Mouse (Mus musculus) gastrocnemius, postnatal 10 days (tissue): ENCODE measurements around the gene Cpxm1. TPM values are rescaled to one million over a fixed set of nuclear protein-coding genes. Genes with fewer than 3 reads are reported as not detected.
"Not testable (repeated sequence)": the region's sequence is repeated elsewhere in the genome, so short reads cannot be mapped to it uniquely, and the experiment has no call there.

Source experiments
- DNase-seq: peaks from one replicate; pipeline ENCODE4 v3.0.0; 2021; ENCODE audit warnings: mixed read lengths
- total RNA-seq, 2 experiments: library from RNA; stranded (reverse); gene quantifications; 2 replicates each; pipeline ENCODE4 v1.2.3; 2021

The Cpxm1 gene
- total RNA-seq, 2 experiments from 2014 or later, result 17.5 to 19.8 TPM

DNA sequence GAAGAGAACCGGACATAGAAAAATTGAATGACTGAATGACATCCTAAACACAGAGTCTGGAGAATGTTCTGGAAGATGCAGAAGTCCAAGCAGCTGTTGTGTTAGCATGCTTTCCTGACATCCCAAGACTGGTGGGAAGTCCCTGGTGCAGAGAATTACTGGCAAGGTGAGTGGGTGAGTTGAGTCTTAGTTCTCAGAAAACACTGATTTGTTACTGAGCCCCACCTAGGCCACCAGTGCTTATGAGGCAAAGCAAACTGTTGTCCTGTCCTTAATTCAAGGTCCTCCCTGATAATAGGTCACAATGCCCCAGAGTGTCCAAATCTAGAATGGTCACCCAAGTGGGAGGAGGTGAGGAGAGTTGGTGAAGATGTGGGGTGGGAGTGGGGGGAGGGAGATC, 7.6 kb upstream of the Cpxm1 start, which contains the start of the genes Gm28372 and 1700020A23Rik:
Gene Gm28372 (plus strand): TSS at position 301 of the 400 bp plus-strand sequence.
Gene 1700020A23Rik (plus strand): TSS at position 321 of the 400 bp plus-strand sequence.
- DNase-seq, result no peak

DNA sequence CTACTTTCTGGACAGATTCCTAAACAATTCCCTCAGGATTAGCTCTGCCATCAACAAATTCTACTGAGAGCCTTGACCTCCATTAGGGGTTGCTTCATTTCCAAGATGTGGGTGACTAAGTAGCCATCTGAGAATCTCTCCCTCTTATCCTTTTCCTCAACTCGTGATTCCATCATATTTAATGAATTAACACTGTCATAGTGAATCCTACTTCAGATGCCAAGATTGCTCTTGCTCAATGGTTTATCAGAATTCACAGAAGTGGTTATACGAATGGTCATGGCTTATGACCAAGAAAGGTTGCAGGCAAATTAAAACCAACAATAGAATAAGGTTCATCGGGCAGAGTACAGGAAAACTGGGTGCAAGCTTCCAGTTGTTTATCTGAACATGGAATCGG, 4.5 kb upstream of the Cpxm1 start:
- DNase-seq, result no peak

DNA sequence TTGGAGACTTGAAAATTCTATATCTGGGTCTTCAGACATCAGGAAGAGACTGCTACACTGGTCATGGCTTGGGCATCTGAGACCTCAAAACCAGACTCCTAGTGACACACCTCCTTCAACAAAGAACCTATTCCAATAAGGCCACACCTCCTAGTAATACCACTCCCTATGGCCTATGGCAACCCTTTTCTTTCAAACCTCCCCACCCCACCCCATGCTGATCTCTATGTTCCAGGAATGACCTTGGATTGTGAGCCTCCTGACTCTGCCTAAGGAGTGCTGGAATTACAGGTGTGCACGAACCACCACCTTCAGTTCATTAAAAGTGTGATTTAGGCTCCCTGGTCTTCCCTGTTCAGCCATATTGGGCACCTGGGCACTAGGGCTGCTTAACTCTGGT, 2.7 kb upstream of the Cpxm1 start:
- DNase-seq, result no peak

DNA sequence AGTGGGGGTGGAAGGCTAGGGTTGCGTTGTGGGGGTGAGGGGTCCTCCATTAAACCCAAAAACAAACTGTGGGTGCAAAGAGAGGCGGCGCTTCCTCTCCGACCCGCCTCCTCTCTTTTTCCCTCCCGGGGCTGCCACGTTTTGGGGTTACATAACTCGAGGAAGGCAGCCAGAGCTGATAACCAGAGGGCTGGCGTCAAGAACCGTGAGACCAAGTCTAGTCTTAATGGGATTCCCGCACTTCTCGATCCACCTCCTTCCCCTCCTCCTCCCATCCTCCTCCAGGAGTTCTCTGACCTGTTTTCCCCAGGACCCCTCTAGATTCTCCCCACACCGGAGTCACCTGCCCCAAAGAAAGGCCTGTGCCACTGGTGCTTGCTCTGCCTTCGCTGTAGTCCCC, 717 bp upstream of the Cpxm1 start:
- no peak for DNase-seq

DNA sequence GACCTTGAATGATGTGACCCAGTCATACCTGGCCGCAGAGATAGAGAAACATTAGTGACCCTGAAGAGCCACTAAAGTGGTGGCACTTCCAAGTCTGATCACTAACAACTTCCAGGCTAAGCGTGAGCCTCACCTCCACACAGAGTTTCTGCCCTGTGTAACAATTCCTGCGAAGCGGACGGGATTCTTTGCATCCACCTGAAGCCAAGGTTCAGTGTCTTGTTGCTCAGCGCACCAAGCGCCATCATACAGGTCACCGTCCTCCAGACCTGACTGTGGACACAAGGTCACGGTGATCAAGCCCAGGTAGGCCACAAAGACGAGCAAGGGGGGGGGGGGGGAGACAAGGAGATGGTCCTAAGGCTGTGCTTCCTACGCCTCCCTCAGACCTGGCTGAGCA, 1.7 kb downstream of the Cpxm1 start:
- DNase-seq, result no peak

DNA sequence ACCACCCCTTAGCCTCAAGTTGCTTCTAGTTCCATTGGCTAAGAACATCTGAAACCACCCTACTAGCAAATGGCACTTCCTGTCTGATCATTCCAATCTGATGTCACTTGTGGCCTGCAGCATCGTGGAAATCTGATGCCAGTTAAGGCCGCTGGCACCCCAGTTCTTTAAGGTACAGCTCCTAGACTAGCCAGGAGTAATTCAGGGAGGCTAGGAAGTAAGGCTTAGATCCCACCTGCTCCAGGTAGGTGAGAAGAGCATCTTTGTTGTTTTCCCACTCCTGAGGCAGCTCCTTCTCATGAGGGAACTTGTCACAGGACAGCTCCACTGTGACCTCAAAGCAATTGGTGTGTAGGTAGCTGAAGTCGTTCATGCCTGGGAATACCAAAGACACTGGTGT, 4.5 kb downstream of the Cpxm1 start:
- no peak for DNase-seq

DNA sequence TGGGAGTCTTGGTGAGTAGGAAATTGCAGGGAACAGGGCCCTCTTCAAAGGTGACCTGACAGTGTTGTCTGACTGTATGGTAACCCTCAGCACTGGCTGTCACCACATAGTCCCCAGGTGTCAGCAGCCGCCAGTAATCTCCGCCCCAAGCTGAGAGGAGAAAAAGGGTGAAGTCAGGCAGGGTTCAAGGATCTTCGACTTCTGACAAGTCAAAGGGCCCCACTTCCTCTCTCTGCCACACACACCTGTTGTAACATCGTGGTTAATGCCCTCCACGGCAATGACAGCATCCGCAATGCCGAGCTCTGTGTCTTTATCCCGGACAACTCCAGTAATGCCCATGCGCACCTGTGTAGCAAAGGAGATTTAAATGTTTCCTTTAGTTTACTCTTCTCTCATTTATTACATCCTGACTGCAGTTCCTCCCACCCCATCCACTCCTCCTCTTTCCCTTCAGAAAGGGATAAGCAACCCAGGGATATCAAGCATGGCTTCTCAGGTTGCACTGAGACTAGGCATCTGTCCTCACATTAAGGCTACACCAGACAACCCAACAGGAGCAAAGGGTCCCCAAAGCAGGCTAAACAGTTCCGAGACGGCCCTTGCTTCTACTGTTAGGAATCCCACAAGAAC, 6.3 kb downstream of the Cpxm1 start:
- DNase-seq, result no peak

DNA sequence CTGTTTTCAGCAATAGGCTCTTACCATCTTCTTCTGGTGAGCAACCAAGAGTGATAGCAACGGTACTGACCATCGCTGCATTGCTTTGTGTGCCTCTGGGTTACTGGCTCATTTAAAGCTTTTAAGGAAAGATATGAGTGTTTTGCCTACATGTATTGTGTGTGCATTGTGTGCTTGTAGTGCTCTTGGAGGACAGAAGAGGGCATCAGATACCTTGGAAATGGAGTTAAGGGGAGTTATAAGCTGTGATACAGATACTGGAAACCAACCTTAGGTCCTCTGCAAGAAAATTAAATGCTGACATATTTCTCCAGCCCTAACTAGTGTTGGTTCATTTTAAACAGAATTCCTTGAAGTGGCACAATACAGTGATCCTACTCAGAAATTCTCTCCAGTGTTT, 8.6 kb downstream of the Cpxm1 start:
- no peak for DNase-seq

DNA sequence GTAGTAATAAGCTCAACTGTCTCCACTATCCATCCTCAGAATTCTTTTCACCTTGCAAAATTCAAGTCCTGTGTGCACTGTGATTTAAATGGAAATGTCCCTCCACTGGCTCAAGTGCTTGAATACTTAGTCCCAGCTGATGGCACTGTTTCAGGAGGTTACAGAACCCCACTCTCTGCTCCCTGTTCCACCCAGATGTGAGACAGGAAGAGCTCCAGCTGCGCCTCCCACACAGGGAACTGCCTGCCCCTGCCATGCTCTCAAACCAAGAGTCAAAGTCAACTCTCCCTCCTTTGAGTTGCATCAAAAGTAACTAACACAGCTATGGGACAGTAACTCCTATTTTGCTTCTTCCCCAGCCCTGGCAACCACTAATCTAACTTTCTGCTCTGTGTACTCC, 11.2 kb downstream of the Cpxm1 start:
- no peak for DNase-seq

DNA sequence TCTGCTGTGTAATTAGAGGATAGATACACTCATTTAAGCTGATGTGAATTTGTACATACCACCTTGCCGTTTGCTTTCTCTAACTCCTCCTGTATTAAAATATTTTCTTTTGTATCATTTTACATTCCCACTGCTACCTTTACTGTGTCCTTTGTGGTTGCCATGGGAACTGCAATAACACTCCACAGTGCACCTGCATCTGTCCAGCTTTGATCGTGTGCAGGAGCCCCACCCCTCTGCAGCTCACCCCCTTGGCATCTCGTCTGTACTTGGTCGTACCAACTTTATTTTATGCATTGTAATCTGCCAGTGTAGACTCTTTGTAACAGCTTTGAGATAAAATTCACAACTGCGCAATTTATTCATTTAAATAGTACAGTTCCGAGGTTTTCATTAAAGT, 13.5 kb downstream of the Cpxm1 start:
- DNase-seq, result no peak

DNA sequence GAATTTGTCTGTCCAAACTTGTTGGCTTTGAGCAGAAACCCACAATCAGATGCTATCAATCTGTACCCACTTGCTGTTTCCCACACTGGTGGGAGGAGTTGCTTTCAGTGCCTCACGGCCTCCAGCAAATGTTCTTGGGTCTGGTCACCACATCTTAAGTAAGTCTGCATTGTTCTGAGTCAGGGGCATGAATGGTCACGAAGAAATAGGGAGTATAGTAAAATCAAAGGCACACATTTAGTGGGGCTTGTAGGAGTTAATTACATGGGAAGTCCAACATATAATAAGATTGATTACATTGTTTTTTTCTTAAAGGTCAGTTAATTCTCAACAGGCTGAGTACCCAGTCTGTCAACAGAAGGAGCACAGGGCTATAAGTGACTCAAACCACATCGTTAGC, 14.2 kb downstream of the Cpxm1 start:
- no peak for DNase-seq

DNA sequence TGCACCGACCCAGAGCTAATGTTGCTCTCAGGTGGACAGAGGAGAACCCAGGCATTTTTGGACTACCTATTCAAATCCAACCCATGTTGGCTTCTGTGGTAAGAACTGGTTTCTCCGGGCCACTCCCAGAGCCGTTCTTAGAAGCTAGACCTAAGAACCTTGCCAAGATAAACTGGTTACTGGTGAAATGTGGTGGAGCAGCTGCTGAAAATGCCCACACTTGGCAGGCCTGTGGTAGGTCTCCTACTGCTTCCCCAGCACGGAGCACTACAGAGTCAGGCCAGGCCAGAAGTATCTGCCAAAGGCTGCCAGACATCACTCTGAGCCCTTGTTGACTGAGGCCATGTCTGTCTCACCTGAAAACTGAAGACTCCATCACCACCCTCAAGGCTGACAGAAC, 22.4 kb downstream of the Cpxm1 start:
- DNase-seq, result no peak

DNA sequence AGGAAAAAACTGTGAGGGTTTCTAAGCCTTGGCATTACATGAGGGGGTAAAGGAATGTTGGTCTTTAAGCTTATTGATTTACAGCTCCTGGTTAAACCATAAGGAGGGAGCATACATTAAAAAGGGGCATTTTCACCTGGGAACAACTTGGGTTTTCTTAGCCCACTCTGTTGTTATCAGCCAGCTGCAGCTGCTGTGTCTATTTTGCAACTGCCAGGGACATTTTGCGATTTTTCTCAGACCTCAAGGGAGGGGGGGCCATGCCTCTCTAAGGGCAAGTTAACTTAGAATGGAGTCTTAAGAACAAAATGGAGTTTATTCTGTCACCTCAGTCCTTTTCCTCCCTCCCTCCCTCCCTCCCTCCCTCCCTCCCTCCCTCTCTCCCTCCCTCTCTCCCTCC, 24.3 kb downstream of the Cpxm1 start:
- DNase-seq, result not testable (repeated sequence)

DNA sequence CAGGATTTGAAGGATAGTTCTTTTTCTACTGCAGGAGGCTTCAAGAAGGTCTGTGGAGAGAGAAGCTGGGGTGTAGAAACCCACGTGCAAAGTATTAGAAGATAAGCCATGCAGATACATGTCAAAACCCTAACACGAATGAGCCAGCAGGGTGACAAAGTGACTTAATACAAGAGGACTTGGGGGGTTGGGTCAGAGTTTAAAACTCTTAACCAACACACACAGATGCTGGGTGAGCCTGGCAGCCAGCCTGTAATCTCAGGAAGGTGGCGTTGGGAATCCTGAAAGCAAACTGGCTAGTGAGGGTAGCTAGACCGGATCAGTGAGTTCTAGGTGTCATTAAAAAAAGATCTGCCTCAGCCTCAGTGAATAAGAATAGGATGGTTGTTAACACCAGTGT, 30.0 kb downstream of the Cpxm1 start:
- no peak for DNase-seq

DNA sequence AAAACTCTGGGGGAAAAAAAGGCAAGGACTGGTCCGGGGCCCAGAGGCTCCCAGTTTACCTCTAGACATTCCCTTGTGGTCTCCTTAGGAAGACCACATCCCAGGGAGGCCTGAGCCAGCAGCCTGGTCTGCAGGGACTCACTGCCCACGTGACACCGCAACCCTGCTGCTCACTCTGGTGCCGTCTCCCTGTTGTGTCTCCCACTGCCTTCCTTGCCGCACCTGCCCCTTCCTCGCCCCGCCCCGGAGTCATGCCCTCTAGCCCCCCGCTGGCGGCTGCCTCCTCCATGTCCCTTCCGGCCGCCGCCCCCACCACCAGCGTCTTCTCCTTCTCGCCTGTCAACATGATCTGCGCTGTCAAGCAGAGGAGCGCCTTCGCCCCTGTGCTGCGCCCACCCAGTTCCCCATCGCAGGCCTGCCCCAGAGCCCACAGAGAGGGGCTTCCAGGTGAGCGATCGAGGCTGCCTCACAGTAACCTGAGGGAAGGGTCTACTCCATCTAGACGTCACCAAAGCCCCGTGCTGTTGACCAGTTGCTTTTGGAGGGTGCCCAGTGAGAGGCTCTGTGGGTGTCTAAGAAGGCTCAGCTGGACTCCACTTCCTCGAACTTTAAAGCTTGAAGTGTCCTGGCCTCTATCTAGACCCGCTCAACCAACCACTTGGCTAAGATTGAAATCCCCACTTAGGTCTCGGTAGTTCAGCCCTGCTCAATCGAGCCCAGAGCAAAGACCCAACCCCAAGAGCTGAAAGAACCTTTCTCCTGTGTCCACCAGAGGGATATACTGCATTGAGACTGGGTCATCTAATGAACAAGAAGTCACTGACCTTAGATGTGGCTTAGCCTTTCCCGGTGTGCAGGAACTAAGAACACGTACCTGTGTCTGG, 31.9 kb downstream of the Cpxm1 start:
- peak; percentile 13 for DNase-seq

DNA sequence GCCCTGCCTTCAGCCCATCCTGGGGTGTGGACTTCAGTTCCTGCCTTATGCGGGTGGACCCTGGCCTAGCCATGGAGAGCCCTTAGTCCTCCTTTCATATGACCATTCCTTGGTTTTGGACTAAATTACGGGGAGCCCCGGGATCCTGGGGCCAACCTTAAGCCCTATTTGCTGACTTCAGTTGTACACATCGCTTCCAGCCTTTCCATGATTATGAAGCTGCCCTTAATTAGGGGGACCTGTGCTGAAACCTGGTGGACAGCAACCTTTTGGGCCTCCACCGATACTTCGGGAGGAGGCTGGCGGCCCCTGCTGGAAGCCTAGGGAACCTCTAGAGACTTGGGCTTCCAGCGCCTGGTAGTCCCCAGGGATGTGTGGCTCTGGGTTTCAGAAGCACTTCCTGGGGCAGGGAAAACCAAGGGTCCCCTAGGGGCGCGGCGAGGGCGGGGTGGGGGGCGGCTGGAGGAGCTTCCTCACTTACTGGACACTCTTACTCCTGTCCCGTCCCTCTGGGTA, 34.8 kb downstream of the Cpxm1 start:
- peak; percentile 64 for DNase-seq

DNA sequence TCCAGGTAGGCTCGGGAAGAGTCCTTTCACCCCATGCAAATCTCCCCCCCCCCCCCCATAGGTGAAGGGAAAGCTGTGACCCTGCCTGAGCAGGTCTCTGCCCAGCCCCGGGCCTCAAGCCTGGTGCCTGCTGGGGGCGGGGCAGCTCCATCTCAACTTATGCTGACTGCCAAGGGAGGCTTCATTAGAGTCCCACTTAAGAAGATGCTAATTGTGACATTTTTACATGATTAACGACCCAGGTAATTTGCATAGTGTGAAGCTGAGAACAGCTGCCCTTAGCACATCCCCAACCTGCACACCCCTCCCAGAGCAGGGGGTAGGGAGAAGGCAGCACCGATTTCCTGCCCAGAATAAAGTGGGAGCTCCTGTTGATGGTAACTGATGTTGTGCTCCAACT, 38.5 kb downstream of the Cpxm1 start:
- no peak for DNase-seq

DNA sequence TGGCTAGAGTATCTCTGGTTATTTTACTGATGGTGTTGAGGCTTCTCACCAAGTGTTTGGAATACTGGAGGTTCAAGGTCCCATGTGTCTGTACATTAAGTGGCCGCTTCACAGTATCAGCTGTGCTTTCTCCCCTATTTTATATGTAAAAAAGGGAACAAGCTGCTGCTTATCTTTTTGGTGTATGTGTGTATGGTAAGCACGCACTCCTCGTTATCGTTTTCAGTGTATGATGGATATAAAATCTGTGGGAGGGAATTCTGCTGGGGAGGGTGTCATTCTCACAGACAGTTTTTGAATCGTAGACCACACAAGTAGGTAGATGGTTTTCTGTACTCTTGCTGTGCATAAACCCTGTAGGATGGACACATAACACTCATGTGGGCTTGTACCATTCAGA, 39.8 kb downstream of the Cpxm1 start:
- DNase-seq, result no peak

DNA sequence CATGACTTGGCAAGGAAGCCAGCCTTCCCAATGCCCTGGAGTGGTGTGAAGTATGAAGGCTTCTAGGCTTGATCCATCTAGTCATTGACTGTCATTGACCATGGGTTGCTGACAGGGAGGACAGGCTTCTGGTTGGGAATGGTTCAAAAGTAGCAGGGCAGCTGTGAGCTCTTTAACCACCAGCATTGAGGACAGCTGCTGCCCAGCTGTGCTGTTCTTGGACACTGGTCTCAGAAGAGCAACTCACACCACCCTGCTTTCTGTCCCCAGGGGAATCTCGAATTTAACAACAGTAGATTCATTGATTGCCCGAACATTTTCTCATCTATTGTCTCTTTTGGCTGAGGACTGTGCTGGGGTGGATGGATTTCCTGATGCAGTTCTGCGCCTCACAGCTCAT, 43.5 kb downstream of the Cpxm1 start:
- DNase-seq, result no peak

DNA sequence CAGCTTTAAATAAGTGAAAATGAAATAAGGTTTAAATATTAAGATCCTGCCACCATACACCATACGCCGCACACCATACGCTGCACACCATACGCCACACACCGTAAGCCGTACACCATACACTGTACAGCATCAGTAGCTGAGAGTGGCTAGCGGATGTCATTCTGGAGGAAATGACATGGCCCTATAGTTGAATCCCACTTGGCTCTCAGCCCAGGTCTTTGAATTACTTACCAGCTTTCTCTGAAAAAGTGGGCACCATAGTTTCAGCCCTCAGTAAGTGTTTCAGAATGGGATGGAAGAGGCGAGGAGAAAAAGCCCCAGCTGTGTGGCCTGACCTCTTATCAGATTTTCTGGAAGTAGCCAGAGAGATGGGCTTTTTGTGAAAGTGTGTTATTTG, 44.0 kb downstream of the Cpxm1 start:
- no peak for DNase-seq

DNA sequence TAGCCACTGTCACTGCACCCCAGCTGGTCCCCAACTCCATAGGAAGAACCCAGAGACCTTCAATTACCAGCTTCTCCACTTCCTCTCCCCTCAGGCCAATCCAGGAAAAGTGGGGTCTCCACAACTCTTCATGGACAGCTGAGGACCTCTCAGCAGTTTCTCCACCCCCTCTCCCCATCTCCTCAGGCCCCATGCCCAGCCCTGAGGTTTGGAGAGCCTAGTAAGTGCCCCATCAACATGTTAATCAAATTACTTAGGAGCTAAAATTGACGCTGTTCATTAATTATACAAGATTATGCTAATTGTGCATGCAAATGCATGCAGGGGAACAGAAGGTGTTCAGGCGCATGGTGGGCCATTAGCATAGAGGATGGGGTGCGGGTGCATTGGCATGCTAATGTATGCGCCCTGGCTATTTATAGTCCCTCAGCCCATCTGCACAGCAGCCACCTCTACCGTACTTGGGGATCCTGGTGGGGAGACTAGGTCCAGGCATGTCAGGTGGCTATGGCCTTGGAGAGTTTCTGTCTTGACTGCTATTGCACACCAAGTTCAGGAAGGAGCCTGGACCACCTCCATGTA, 45.5 kb downstream of the Cpxm1 start:
- no peak for DNase-seq

DNA sequence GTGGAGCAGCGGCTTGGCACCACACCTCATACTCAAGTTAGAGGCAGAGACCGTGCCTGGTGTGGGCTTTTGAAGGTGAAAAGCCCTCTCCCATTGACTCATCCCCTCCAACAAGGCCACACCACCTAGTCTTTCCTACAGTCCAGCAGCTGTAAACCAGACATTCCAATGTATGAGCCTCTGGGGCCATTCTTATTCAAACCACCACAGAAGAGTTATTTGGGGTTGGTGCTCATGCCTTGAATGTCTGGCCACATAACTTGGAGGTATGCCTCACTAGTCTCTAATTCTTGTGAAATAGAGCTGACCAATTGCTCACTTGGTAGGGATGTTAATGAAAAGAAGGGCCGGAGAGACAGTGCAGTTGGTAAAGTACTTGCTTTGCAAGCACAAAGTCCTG, 47.0 kb downstream of the Cpxm1 start:
- DNase-seq, result no peak

DNA sequence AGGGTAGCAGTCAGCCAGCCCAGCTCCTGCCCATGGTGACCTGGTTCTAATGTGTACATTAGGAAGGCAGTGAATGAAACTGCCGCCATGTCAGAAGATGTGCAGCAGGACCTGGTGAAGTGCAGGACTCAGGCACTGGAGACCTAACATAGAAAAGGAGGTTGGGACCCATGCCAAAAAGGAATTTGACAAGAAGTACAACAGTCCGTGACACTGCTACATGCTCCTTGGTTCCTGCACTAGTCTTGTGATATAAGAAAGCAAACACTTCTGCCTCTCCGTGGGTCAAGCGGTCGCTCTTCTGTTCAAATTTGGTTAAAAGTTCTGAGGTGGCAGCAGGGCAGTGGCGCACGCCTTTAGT, 56.2 kb downstream of the Cpxm1 start:
- no peak for DNase-seq
